Mouse (Mus musculus): ENCODE results near the gene Lrrc36. TPM values are rescaled to one million over a fixed set of nuclear protein-coding genes. Genes with fewer than 3 reads are reported as not detected.

Gene Lrrc36
- total and polyA plus RNA-seq, 3 experiments = 0.19 to 0.34 (median 0.26) TPM

GRCm38 (mm10) chr8:105431743-105432515 lies 18.6 kb downstream of the Lrrc36 start:
- DNase-seq (ENCODE audit: extremely low read depth) = no peak
- peaks cover 26% of the 10 kb centered on the region for H3K27me3 ChIP-seq (replicated peaks)
- no peaks in the 10 kb centered on the region for H3K79me2 ChIP-seq (replicated peaks; ENCODE audit: control insufficient read depth, extremely low read depth, insufficient read depth, poor library complexity, severe bottlenecking)
- H3K9me3 ChIP-seq (replicated peaks; ENCODE audit: low read length) = no peaks in the 10 kb centered on the region
- H3K4me1 ChIP-seq (ENCODE audit: control insufficient read depth in 1 of 2, insufficient read depth in 2 of 2) = no peaks in the 10 kb centered on the region
- no peak overlapping the region for H3K27ac ChIP-seq (ENCODE audit: insufficient read depth, low read depth)
- no peak overlapping the region for H3K4me3 ChIP-seq (replicated peaks in 1 of 3; ENCODE audit: low read depth in 2 of 3, low read length in 2 of 3, poor library complexity in 1 of 3)
- no peak for TF ChIP-seq JUN (IDR thresholded peaks at IDR 0.05; ENCODE audit: insufficient read depth, low read depth, low read length)
- no peak for TF ChIP-seq HCFC1 (IDR thresholded peaks at IDR 0.05; ENCODE audit: low read depth, low read length)
- TF ChIP-seq ELF1 (IDR thresholded peaks at IDR 0.05; ENCODE audit: low read depth, low read length) = no peak
- no peak for TF ChIP-seq KAT2A (IDR thresholded peaks at IDR 0.05; ENCODE audit: insufficient replicate concordance, low read length)
- TF ChIP-seq POLR2AphosphoS2 (IDR thresholded peaks at IDR 0.05; ENCODE audit: low read depth, low read length) = no peak
- no peak for TF ChIP-seq TBP (conservative IDR thresholded peaks at IDR 0.05; ENCODE audit: low read depth, low read length)
- TF ChIP-seq CHD1 (IDR thresholded peaks at IDR 0.05; ENCODE audit: low read depth, low read length) = no peak
- no peak for TF ChIP-seq RCOR1 (conservative IDR thresholded peaks at IDR 0.05; ENCODE audit: low read depth, low read length)
- TF ChIP-seq NELFE (IDR thresholded peaks at IDR 0.05; ENCODE audit: low read depth, low read length) = no peak
- TF ChIP-seq ZKSCAN1 (IDR thresholded peaks at IDR 0.05; ENCODE audit: borderline replicate concordance, low read depth, low read length) = no peak
- TF ChIP-seq CTCF (conservative IDR thresholded peaks at IDR 0.05 in 1 of 2, IDR thresholded peaks at IDR 0.05 in 1 of 2; ENCODE audit: low read depth in 2 of 2, low read length in 2 of 2) = no peak
- no peak for TF ChIP-seq NRF1 (IDR thresholded peaks at IDR 0.05; ENCODE audit: low read depth, low read length)
- no peak overlapping the region for H3K9ac ChIP-seq (ENCODE audit: insufficient read depth, low read depth)
- in situ Hi-C loops (cut with MboI; ENCODE audit: low pct_ligation_motif_present, low pct_unique_long_range_greater_than_20kb, low sequenced_read_pairs) = no loop called here
- dilution Hi-C loops (cut with MboI; ENCODE audit: extremely low pct_ligation_motif_present, extremely low pct_unique_long_range_greater_than_20kb, low sequenced_read_pairs) = no loop called here
- H3K36me3 ChIP-seq (replicated peaks in 1 of 2; ENCODE audit: control insufficient read depth in 1 of 2, insufficient read depth in 1 of 2, low read length in 1 of 2) = no peaks in the 10 kb centered on the region
- H3K4me2 ChIP-seq (ENCODE audit: insufficient read depth, low read depth, poor library complexity, severe bottlenecking) = no peak overlapping the region

GRCm38 (mm10) chr8:105433021-105433420 lies 19.6 kb downstream of the Lrrc36 start:
- in situ Hi-C loops (cut with MboI; ENCODE audit: low pct_ligation_motif_present, low pct_unique_long_range_greater_than_20kb, low sequenced_read_pairs) (no loop called here), dilution Hi-C loops (cut with MboI; ENCODE audit: extremely low pct_ligation_motif_present, extremely low pct_unique_long_range_greater_than_20kb, low sequenced_read_pairs) (no loop called here)
- no peak overlapping the region for H3K27ac ChIP-seq (ENCODE audit: insufficient read depth, low read depth)

More at GRCm38 (mm10) chr8:105433021-105433420, 19.6 kb downstream of the Lrrc36 start:
- Histone ChIP-seq H3K79me2 (replicated peaks; ENCODE audit: control insufficient read depth, extremely low read depth, insufficient read depth, poor library complexity, severe bottlenecking) (no peaks in the 10 kb centered on the region), H3K9me3 (replicated peaks; ENCODE audit: low read length) (no peaks in the 10 kb centered on the region), H3K36me3 (replicated peaks in 1 of 2; ENCODE audit: control insufficient read depth in 1 of 2, insufficient read depth in 1 of 2, low read length in 1 of 2) (no peaks in the 10 kb centered on the region), H3K4me2 (ENCODE audit: insufficient read depth, low read depth, poor library complexity, severe bottlenecking) (no peak overlapping the region), H3K4me1 (ENCODE audit: control insufficient read depth in 1 of 2, insufficient read depth in 2 of 2) (no peaks in the 10 kb centered on the region), H3K4me3 (replicated peaks in 1 of 3; ENCODE audit: low read depth in 2 of 3, low read length in 2 of 3, poor library complexity in 1 of 3) (no peak overlapping the region), H3K27me3 (replicated peaks) (peaks cover 26% of the 10 kb centered on the region), H3K9ac (ENCODE audit: insufficient read depth, low read depth) (no peak overlapping the region)
- TF ChIP-seq GABPA (IDR thresholded peaks at IDR 0.05; ENCODE audit: insufficient replicate concordance, low read depth, low read length) (no peak), TBP (conservative IDR thresholded peaks at IDR 0.05; ENCODE audit: low read depth, low read length) (no peak), RAD21 (IDR thresholded peaks at IDR 0.05; ENCODE audit: low read depth, low read length) (no peak), ZKSCAN1 (IDR thresholded peaks at IDR 0.05; ENCODE audit: borderline replicate concordance, low read depth, low read length) (no peak), E2F4 (IDR thresholded peaks at IDR 0.05; ENCODE audit: insufficient replicate concordance, low read depth, low read length) (no peak), SIN3A (IDR thresholded peaks at IDR 0.05; ENCODE audit: low read length) (no peak), ETS1 (conservative IDR thresholded peaks at IDR 0.05; ENCODE audit: low read depth, low read length) (no peak), SMC3 (IDR thresholded peaks at IDR 0.05; ENCODE audit: low read depth, low read length) (no peak), MAZ (IDR thresholded peaks at IDR 0.05; ENCODE audit: low read depth, low read length) (no peak), MAX (IDR thresholded peaks at IDR 0.05; ENCODE audit: low read length) (no peak), ZMIZ1 (IDR thresholded peaks at IDR 0.05; ENCODE audit: low read depth, low read length) (no peak), JUND (conservative IDR thresholded peaks at IDR 0.05; ENCODE audit: low read depth, low read length) (no peak), NELFE (IDR thresholded peaks at IDR 0.05; ENCODE audit: low read depth, low read length) (no peak), UBTF (IDR thresholded peaks at IDR 0.05; ENCODE audit: low read depth, low read length) (no peak), EP300 (IDR thresholded peaks at IDR 0.05; ENCODE audit: low read length) (no peak), MXI1 (IDR thresholded peaks at IDR 0.05; ENCODE audit: low read depth, low read length) (no peak)
- DNase-seq (ENCODE audit: extremely low read depth) = no peak
